Mouse (Mus musculus): ENCODE measurements at regions not wholly inside any gene's neighbourhood (a gene's known extent, or its start where the extent isn't known, plus 50 kb on each side); places are given as distances from the start of the nearest gene placed in this dataset.

GRCm38 (mm10) chr13:91274131-91274530 is 50.4 kb upstream of the Atg10 start:
- Histone ChIP-seq H3K4me2 (replicated peaks) (no peak overlapping the region), H3K4me1 (replicated peaks) (no peaks in the 10 kb centered on the region), H3K27me3 (replicated peaks) (no peaks in the 10 kb centered on the region), H3K9ac (no peak overlapping the region), H3K27ac (no peak overlapping the region), H3K4me3 (replicated peaks) (no peak overlapping the region), H3K36me3 (no peaks in the 10 kb centered on the region), H3K9me3 (no peaks in the 10 kb centered on the region)
- no peak for ATAC-seq
- WGBS = 71% methylated on average over 1 of the region's 1 CpGs

GRCm38 (mm10) chr13:91274615-91275014 is 50.8 kb upstream of the Atg10 start:
- no peaks in the 10 kb centered on the region for H3K4me1 ChIP-seq (replicated peaks)
- no peak overlapping the region for H3K9ac ChIP-seq
- H3K9me3 ChIP-seq = no peaks in the 10 kb centered on the region
- H3K36me3 ChIP-seq = no peaks in the 10 kb centered on the region
- H3K27me3 ChIP-seq (replicated peaks) = no peaks in the 10 kb centered on the region
- no peak overlapping the region for H3K4me3 ChIP-seq (replicated peaks)
- no peak for ATAC-seq
- no peak overlapping the region for H3K27ac ChIP-seq
- no peak overlapping the region for H3K4me2 ChIP-seq (replicated peaks)
- WGBS = 63% methylated on average over 6 of the region's 6 CpGs

- H3K9ac ChIP-seq = no peak overlapping the region
- no peaks in the 10 kb centered on the region for H3K4me1 ChIP-seq (replicated peaks)
- H3K36me3 ChIP-seq = no peaks in the 10 kb centered on the region
- no peak overlapping the region for H3K4me2 ChIP-seq (replicated peaks)
- no peak overlapping the region for H3K4me3 ChIP-seq (replicated peaks)
- 75% methylated on average over 3 of the region's 3 CpGs for WGBS
- no peaks in the 10 kb centered on the region for H3K27me3 ChIP-seq (replicated peaks)
- H3K9me3 ChIP-seq = no peaks in the 10 kb centered on the region
- H3K27ac ChIP-seq = no peak overlapping the region
- ATAC-seq = no peak
Observed at GRCm38 (mm10) chr13:91279487-91279886, 55.7 kb upstream of the Atg10 start.

- Histone ChIP-seq H3K4me1 (replicated peaks) (no peaks in the 10 kb centered on the region), H3K27me3 (replicated peaks) (no peaks in the 10 kb centered on the region), H3K27ac (no peak overlapping the region), H3K9me3 (no peaks in the 10 kb centered on the region), H3K4me2 (replicated peaks) (no peak overlapping the region), H3K9ac (no peak overlapping the region), H3K36me3 (no peaks in the 10 kb centered on the region), H3K4me3 (replicated peaks) (no peak overlapping the region)
- no peak for ATAC-seq
- WGBS = 70% methylated on average over 7 of the region's 7 CpGs
Observed at GRCm38 (mm10) chr13:91295552-91296170, 71.9 kb upstream of the Atg10 start.

- whole genome bisulfite sequencing = 78% methylated on average over 5 of the region's 5 CpGs
- Histone ChIP-seq H3K9ac (no peak overlapping the region), H3K4me1 (replicated peaks) (no peaks in the 10 kb centered on the region), H3K4me2 (replicated peaks) (no peak overlapping the region), H3K36me3 (no peaks in the 10 kb centered on the region), H3K27me3 (replicated peaks) (no peaks in the 10 kb centered on the region), H3K27ac (no peak overlapping the region), H3K9me3 (no peaks in the 10 kb centered on the region), H3K4me3 (replicated peaks) (no peak overlapping the region)
- no peak for ATAC-seq
Observed at GRCm38 (mm10) chr13:91296521-91297160, 72.9 kb upstream of the Atg10 start.

GRCm38 (mm10) chr13:91301849-91302248 is 78.1 kb upstream of the Atg10 start:
- WGBS = 74% methylated on average over 1 of the region's 1 CpGs

GRCm38 (mm10) chr13:91305697-91306405 is 82.1 kb upstream of the Atg10 start:
- H3K4me3 ChIP-seq (replicated peaks) = no peak overlapping the region
- H3K36me3 ChIP-seq = no peaks in the 10 kb centered on the region
- no peaks in the 10 kb centered on the region for H3K27me3 ChIP-seq (replicated peaks)
- ATAC-seq = no peak
- WGBS = 60% methylated on average over 6 of the region's 6 CpGs
- no peak overlapping the region for H3K4me2 ChIP-seq (replicated peaks)
- no peaks in the 10 kb centered on the region for H3K4me1 ChIP-seq (replicated peaks)
- no peaks in the 10 kb centered on the region for H3K9me3 ChIP-seq
- H3K27ac ChIP-seq = no peak overlapping the region
- no peak overlapping the region for H3K9ac ChIP-seq

More at GRCm38 (mm10) chr13:91301849-91302248, 78.1 kb upstream of the Atg10 start:
- H3K27ac ChIP-seq = no peak overlapping the region
- no peaks in the 10 kb centered on the region for H3K36me3 ChIP-seq
- H3K4me3 ChIP-seq (replicated peaks) = no peak overlapping the region
- H3K27me3 ChIP-seq (replicated peaks) = no peaks in the 10 kb centered on the region
- no peak for ATAC-seq
- no peaks in the 10 kb centered on the region for H3K4me1 ChIP-seq (replicated peaks)
- no peak overlapping the region for H3K9ac ChIP-seq
- no peaks in the 10 kb centered on the region for H3K9me3 ChIP-seq
- no peak overlapping the region for H3K4me2 ChIP-seq (replicated peaks)

GRCm38 (mm10) chr13:91306545-91306944 is 82.8 kb upstream of the Atg10 start:
- ATAC-seq = no peak
- Histone ChIP-seq H3K4me2 (replicated peaks) (no peak overlapping the region), H3K36me3 (no peaks in the 10 kb centered on the region), H3K9me3 (no peaks in the 10 kb centered on the region), H3K4me1 (replicated peaks) (no peaks in the 10 kb centered on the region), H3K4me3 (replicated peaks) (no peak overlapping the region), H3K27ac (no peak overlapping the region), H3K9ac (no peak overlapping the region), H3K27me3 (replicated peaks) (no peaks in the 10 kb centered on the region)
- 70% methylated on average over 4 of the region's 4 CpGs for WGBS

- H3K9ac ChIP-seq = no peak overlapping the region
- H3K36me3 ChIP-seq = no peaks in the 10 kb centered on the region
- 70% methylated on average over 5 of the region's 5 CpGs for WGBS
- H3K4me1 ChIP-seq (replicated peaks) = no peaks in the 10 kb centered on the region
- H3K27ac ChIP-seq = no peak overlapping the region
- H3K9me3 ChIP-seq = no peaks in the 10 kb centered on the region
- no peak overlapping the region for H3K4me2 ChIP-seq (replicated peaks)
- H3K27me3 ChIP-seq (replicated peaks) = no peaks in the 10 kb centered on the region
- no peak for ATAC-seq
- no peak overlapping the region for H3K4me3 ChIP-seq (replicated peaks)
Observed at GRCm38 (mm10) chr13:91312905-91313571, 89.3 kb upstream of the Atg10 start.

GRCm38 (mm10) chr13:91322331-91322730 is 98.6 kb upstream of the Atg10 start:
- Histone ChIP-seq H3K4me1 (replicated peaks) (no peaks in the 10 kb centered on the region), H3K27ac (no peak overlapping the region), H3K4me3 (replicated peaks) (no peak overlapping the region), H3K27me3 (replicated peaks) (no peaks in the 10 kb centered on the region), H3K4me2 (replicated peaks) (no peak overlapping the region), H3K9ac (no peak overlapping the region), H3K36me3 (no peaks in the 10 kb centered on the region), H3K9me3 (no peaks in the 10 kb centered on the region)
- 92% methylated on average over 6 of the region's 6 CpGs for WGBS
- no peak for ATAC-seq

GRCm38 (mm10) chr13:91326834-91327233 is 103.1 kb upstream of the Atg10 start:
- no peaks in the 10 kb centered on the region for H3K9me3 ChIP-seq
- H3K36me3 ChIP-seq = no peaks in the 10 kb centered on the region
- H3K4me2 ChIP-seq (replicated peaks) = no peak overlapping the region
- no peak overlapping the region for H3K9ac ChIP-seq
- no peaks in the 10 kb centered on the region for H3K4me1 ChIP-seq (replicated peaks)
- no peak overlapping the region for H3K4me3 ChIP-seq (replicated peaks)
- 82% methylated on average over 3 of the region's 3 CpGs for WGBS
- no peaks in the 10 kb centered on the region for H3K27me3 ChIP-seq (replicated peaks)
- no peak for ATAC-seq
- no peak overlapping the region for H3K27ac ChIP-seq

GRCm38 (mm10) chr13:91334283-91334682 is 110.5 kb upstream of the Atg10 start:
- H3K4me2 ChIP-seq (replicated peaks) = no peak overlapping the region
- ATAC-seq = no peak
- H3K9me3 ChIP-seq = no peaks in the 10 kb centered on the region

More at GRCm38 (mm10) chr13:91334283-91334682, 110.5 kb upstream of the Atg10 start:
- Histone ChIP-seq H3K36me3 (no peaks in the 10 kb centered on the region), H3K4me3 (replicated peaks) (no peak overlapping the region), H3K9ac (no peak overlapping the region), H3K4me1 (replicated peaks) (no peaks in the 10 kb centered on the region), H3K27ac (no peak overlapping the region), H3K27me3 (replicated peaks) (no peaks in the 10 kb centered on the region)
